Mouse (Mus musculus) heart, adult 2 months (tissue): ENCODE data around the gene Mcu.

ENCODE experiments used
- CTCF ChIP-seq: fragments of 200-600 bp; IDR thresholded peaks from 2 replicates; pipeline ENCODE4 v1.8.1; 2022; ENCODE audit warnings: antibody characterized with exemption, mild to moderate bottlenecking, moderate library complexity
- EP300 ChIP-seq: fragments of 200-500 bp; IDR thresholded peaks from 2 replicates; pipeline ENCODE4 v1.6.1; 2011; ENCODE audit warnings: low read depth, low read length, control low read depth; ENCODE audit not compliant: insufficient read depth
- POLR2A ChIP-seq: fragments of 200-500 bp; IDR thresholded peaks from 2 replicates; pipeline ENCODE4 v1.6.1; 2011; ENCODE audit warnings: mild to moderate bottlenecking, low read depth, low read length, control low read depth; ENCODE audit not compliant: insufficient read depth

- TF ChIP-seq EP300, result no peak
- no peak for TF ChIP-seq CTCF
- no peak for TF ChIP-seq POLR2A
Observed at GRCm38 (mm10) chr10:59636048-59636447, 19.6 kb upstream of the Mcu start.
